Mouse (Mus musculus) MEL (cell line): ENCODE results near the gene Sh3rf1. TPM values are rescaled to one million over a fixed set of nuclear protein-coding genes. Genes with fewer than 3 reads are reported as not detected.

Experiments
- DNase-seq: peaks from one replicate; pipeline ENCODE4 v3.0.0; 2011; ENCODE audit warnings: low read depth, low spot score
- H3K27ac ChIP-seq: 2 replicates; pipeline ENCODE4 v1.5.1; 2012; ENCODE audit warnings: low read depth, mild to moderate bottlenecking, control low read depth, low read length, moderate library complexity; ENCODE audit not compliant: control insufficient read depth
- H3K27me3 ChIP-seq, 2 experiments: fragments of 150-350 bp in 1 of 2; sonication (generic) in 1 of 2; 2 replicates each; pipeline ENCODE4 v1.6.1; 2012; ENCODE audit warnings: low read length in 2 of 2, mild to moderate bottlenecking in 2 of 2, improper control_type of control experiment in 1 of 2, moderate library complexity in 1 of 2; ENCODE audit not compliant: insufficient read depth in 2 of 2, control insufficient read depth in 1 of 2
- H3K36me3 ChIP-seq, 2 experiments: 2 replicates each; pipeline ENCODE4 v1.6.1; 2012 to 2014; ENCODE audit warnings: low read length in 2 of 2, improper control_type of control experiment in 1 of 2, inconsistent platforms in 1 of 2, mild to moderate bottlenecking in 1 of 2; ENCODE audit not compliant: insufficient read depth in 2 of 2, control insufficient read depth in 1 of 2
- H3K4me1 ChIP-seq, 2 experiments: fragments of 150-350 bp in 1 of 2; sonication (generic) in 1 of 2; 2 replicates each; pipeline ENCODE4 v1.6.1; 2012; ENCODE audit warnings: low read length in 2 of 2, improper control_type of control experiment in 1 of 2, mild to moderate bottlenecking in 1 of 2; ENCODE audit not compliant: insufficient read depth in 2 of 2, control insufficient read depth in 1 of 2
- H3K4me3 ChIP-seq, 2 experiments: fragments of 150-350 bp in 1 of 2; sonication (generic) in 1 of 2; 2 replicates each; pipeline ENCODE4 v1.5.1; 2012; ENCODE audit warnings: low read depth in 2 of 2, low read length in 2 of 2, mild to moderate bottlenecking in 2 of 2, moderate library complexity in 2 of 2, control low read depth in 1 of 2, improper control_type of control experiment in 1 of 2; ENCODE audit not compliant: control insufficient read depth in 1 of 2, insufficient read depth in 1 of 2
- H3K79me2 ChIP-seq: 2 replicates; pipeline ENCODE4 v1.6.1; 2012; ENCODE audit warnings: mild to moderate bottlenecking, low read length, moderate library complexity; ENCODE audit not compliant: control insufficient read depth, poor library complexity, insufficient read depth
- H3K9ac ChIP-seq: 2 replicates; pipeline ENCODE4 v1.6.1; 2012; ENCODE audit warnings: low read depth, mild to moderate bottlenecking, control low read depth, low read length, moderate library complexity; ENCODE audit not compliant: control insufficient read depth, poor library complexity, severe bottlenecking
- H3K9me3 ChIP-seq: fragments of 150-350 bp; sonication (generic); replicated peaks from 2 replicates; pipeline ENCODE4 v1.6.1; 2012; ENCODE audit warnings: mild to moderate bottlenecking, low read length, improper control_type of control experiment, moderate library complexity; ENCODE audit not compliant: insufficient read depth
- BHLHE40 ChIP-seq: IDR thresholded peaks from 2 replicates; pipeline ENCODE4 v1.6.1; 2012; ENCODE audit warnings: low read depth, mild to moderate bottlenecking, inconsistent platforms, low read length, improper control_type of control experiment, borderline replicate concordance
- CHD1 ChIP-seq: IDR thresholded peaks from 2 replicates; pipeline ENCODE4 v1.6.1; 2012; ENCODE audit warnings: low read depth, mild to moderate bottlenecking, inconsistent platforms, low read length, improper control_type of control experiment
- CHD2 ChIP-seq: IDR thresholded peaks from 2 replicates; pipeline ENCODE4 v1.6.1; 2011; ENCODE audit warnings: low read length, improper control_type of control experiment
- CTCF ChIP-seq, 3 experiments: IDR thresholded peaks in 2 of 3; conservative IDR thresholded peaks in 1 of 3; 2 replicates each; pipeline ENCODE4 v1.5.1; 2011 to 2012; ENCODE audit warnings: low read length in 3 of 3, low read depth in 2 of 3, mild to moderate bottlenecking in 2 of 3, improper control_type of control experiment in 1 of 3, inconsistent platforms in 1 of 3, mixed read lengths in 1 of 3, moderate library complexity in 1 of 3; ENCODE audit not compliant: control insufficient read depth in 1 of 3, insufficient read depth in 1 of 3, poor library complexity in 1 of 3, severe bottlenecking in 1 of 3
- E2F4 ChIP-seq: IDR thresholded peaks from 2 replicates; pipeline ENCODE4 v1.6.1; 2011; ENCODE audit warnings: low read depth, low read length, improper control_type of control experiment, borderline replicate concordance
- ELF1 ChIP-seq: IDR thresholded peaks from 2 replicates; pipeline ENCODE4 v1.6.1; 2014; ENCODE audit warnings: low read depth, mild to moderate bottlenecking, inconsistent platforms, low read length, improper control_type of control experiment, moderate library complexity
- EP300 ChIP-seq, 2 experiments: IDR thresholded peaks; 2 replicates each; pipeline ENCODE4 v1.6.1; 2011; ENCODE audit warnings: improper control_type of control experiment in 2 of 2, low read length in 2 of 2, low read depth in 1 of 2, mild to moderate bottlenecking in 1 of 2
- GABPA ChIP-seq: IDR thresholded peaks from 2 replicates; pipeline ENCODE4 v1.6.1; 2012; ENCODE audit warnings: low read depth, mild to moderate bottlenecking, inconsistent platforms, low read length, improper control_type of control experiment, moderate library complexity
- GATA1 ChIP-seq: IDR thresholded peaks from 2 replicates; pipeline ENCODE4 v1.6.1; 2011; ENCODE audit warnings: low read depth, low read length, improper control_type of control experiment
- JUND ChIP-seq: IDR thresholded peaks from 2 replicates; pipeline ENCODE4 v1.6.1; 2011; ENCODE audit warnings: low read depth, mild to moderate bottlenecking, improper control_type of control experiment, low read length
- MAFK ChIP-seq: IDR thresholded peaks from 2 replicates; pipeline ENCODE4 v1.6.1; 2011; ENCODE audit warnings: low read depth, mild to moderate bottlenecking, low read length, improper control_type of control experiment, borderline replicate concordance
- MAX ChIP-seq: IDR thresholded peaks from 2 replicates; pipeline ENCODE4 v1.6.1; 2011; ENCODE audit warnings: low read length, improper control_type of control experiment
- MEF2A ChIP-seq: IDR thresholded peaks from 2 replicates; pipeline ENCODE4 v1.6.1; 2014; ENCODE audit warnings: low read depth, mild to moderate bottlenecking, inconsistent platforms, low read length, improper control_type of control experiment; ENCODE audit not compliant: poor library complexity, insufficient replicate concordance, severe bottlenecking; ENCODE audit errors: extremely low read depth
- MXI1 ChIP-seq: IDR thresholded peaks from 2 replicates; pipeline ENCODE4 v1.6.1; 2011; ENCODE audit warnings: mild to moderate bottlenecking, low read depth, low read length, improper control_type of control experiment
- MYC ChIP-seq: IDR thresholded peaks from 2 replicates; pipeline ENCODE4 v1.6.1; 2011; ENCODE audit warnings: low read depth, mild to moderate bottlenecking, low read length, improper control_type of control experiment, moderate library complexity
- NELFE ChIP-seq: IDR thresholded peaks from 2 replicates; pipeline ENCODE4 v1.6.1; 2011; ENCODE audit warnings: low read depth, low read length, improper control_type of control experiment
- POLR2A ChIP-seq, 2 experiments: IDR thresholded peaks; 2 replicates each; pipeline ENCODE4 v1.6.1; 2011 to 2012; ENCODE audit warnings: low read length in 2 of 2, mild to moderate bottlenecking in 2 of 2, control low read depth in 1 of 2, improper control_type of control experiment in 1 of 2, low read depth in 1 of 2, moderate library complexity in 1 of 2; ENCODE audit not compliant: control insufficient read depth in 1 of 2, insufficient read depth in 1 of 2, poor library complexity in 1 of 2
- POLR2AphosphoS2 ChIP-seq: IDR thresholded peaks from 2 replicates; pipeline ENCODE4 v1.6.1; 2011; ENCODE audit warnings: low read length, improper control_type of control experiment
- RAD21 ChIP-seq: IDR thresholded peaks from 2 replicates; pipeline ENCODE4 v1.6.1; 2011; ENCODE audit warnings: mild to moderate bottlenecking, low read depth, low read length, improper control_type of control experiment
- RCOR1 ChIP-seq: IDR thresholded peaks from 2 replicates; pipeline ENCODE4 v1.6.1; 2012; ENCODE audit warnings: low read depth, mild to moderate bottlenecking, inconsistent platforms, low read length, improper control_type of control experiment
- SIN3A ChIP-seq: IDR thresholded peaks from 2 replicates; pipeline ENCODE4 v1.6.1; 2012; ENCODE audit warnings: low read length, improper control_type of control experiment, inconsistent platforms
- TAL1 ChIP-seq: IDR thresholded peaks from 2 replicates; pipeline ENCODE4 v1.6.1; 2012; ENCODE audit warnings: mild to moderate bottlenecking, inconsistent platforms, low read length, moderate library complexity, mixed read lengths
- TBP ChIP-seq: IDR thresholded peaks from 2 replicates; pipeline ENCODE4 v1.8.0; 2011; ENCODE audit warnings: low read depth, low read length, improper control_type of control experiment
- TCF12 ChIP-seq: IDR thresholded peaks from 2 replicates; pipeline ENCODE4 v1.6.1; 2014; ENCODE audit warnings: low read depth, mild to moderate bottlenecking, inconsistent platforms, low read length, improper control_type of control experiment, moderate library complexity
- UBTF ChIP-seq: IDR thresholded peaks from 2 replicates; pipeline ENCODE4 v1.6.1; 2012; ENCODE audit warnings: low read depth, mild to moderate bottlenecking, inconsistent platforms, low read length, improper control_type of control experiment, moderate library complexity, borderline replicate concordance; ENCODE audit not compliant: insufficient read depth
- USF1 ChIP-seq: IDR thresholded peaks from 2 replicates; pipeline ENCODE4 v1.6.1; 2014; ENCODE audit warnings: low read depth, mild to moderate bottlenecking, inconsistent platforms, low read length, improper control_type of control experiment, moderate library complexity
- USF2 ChIP-seq, 2 experiments: IDR thresholded peaks; 2 replicates each; pipeline ENCODE4 v1.6.1; 2011 to 2012; ENCODE audit warnings: improper control_type of control experiment in 2 of 2, low read length in 2 of 2, borderline replicate concordance in 1 of 2, inconsistent platforms in 1 of 2, low read depth in 1 of 2, mild to moderate bottlenecking in 1 of 2; ENCODE audit not compliant: insufficient read depth in 1 of 2
- ZKSCAN1 ChIP-seq: IDR thresholded peaks from 2 replicates; pipeline ENCODE4 v1.6.1; 2012; ENCODE audit warnings: low read depth, mild to moderate bottlenecking, inconsistent platforms, low read length, improper control_type of control experiment, moderate library complexity
- ZNF384 ChIP-seq: IDR thresholded peaks from 2 replicates; pipeline ENCODE4 v1.6.1; 2012; ENCODE audit warnings: low read depth, mild to moderate bottlenecking, inconsistent platforms, low read length, improper control_type of control experiment
- polyA plus RNA-seq, 2 experiments: library from polyadenylated mRNA; stranded (reverse) in 1 of 2; unstranded in 1 of 2; fragments of >175 nt in 1 of 2; fragments of >200 nt in 1 of 2; gene quantifications; 2 replicates each; pipeline versions ENCODE4 v1.2.1 to v1.2.4; 2012; ENCODE audit warnings: low replicate concordance in 2 of 2, low read depth in 1 of 2; ENCODE audit not compliant: insufficient read length in 2 of 2, insufficient read depth in 1 of 2, missing spikeins in 1 of 2
- total RNA-seq: library from RNA; depleted of rRNA; stranded (reverse); fragments of 300-350 nt; gene quantifications from 2 replicates; pipeline ENCODE4 v1.2.3, GENCODE M21; 2012

Sh3rf1 gene
- total and polyA plus RNA-seq, 3 experiments = 1.5 to 5.9 TPM; not detected in 1

GRCm38 (mm10) chr8:61228678-61229077, 5.0 kb downstream of the Sh3rf1 start:
- H3K36me3 ChIP-seq = peaks cover 0 to 4% of the 10 kb centered on the region in 2 experiments; a peak in 1 of 4 replicates
- H3K27ac ChIP-seq = no peak overlapping the region
- TF ChIP-seq SIN3A = no peak
- no peak for TF ChIP-seq TCF12
- no peak for TF ChIP-seq UBTF
- TF ChIP-seq USF2 (IDR thresholded peaks at IDR 0.05; ENCODE audit: borderline replicate concordance in 1 of 2, insufficient read depth in 1 of 2, low read depth in 1 of 2, low read length in 2 of 2) = no peak
- no peak for TF ChIP-seq MAFK
- TF ChIP-seq POLR2AphosphoS2 = no peak
- TF ChIP-seq MEF2A = no peak
- TF ChIP-seq CHD2 = no peak
- TF ChIP-seq BHLHE40 = no peak
- no peak for TF ChIP-seq GATA1
- no peak for TF ChIP-seq POLR2A (IDR thresholded peaks at IDR 0.05; ENCODE audit: control insufficient read depth in 1 of 2, insufficient read depth in 1 of 2, low read depth in 1 of 2, low read length in 2 of 2, poor library complexity in 1 of 2)
- TF ChIP-seq MXI1 = no peak
- no peak for TF ChIP-seq JUND
- no peak for TF ChIP-seq EP300 (IDR thresholded peaks at IDR 0.05; ENCODE audit: low read depth in 1 of 2, low read length in 2 of 2)
- TF ChIP-seq ZKSCAN1 = no peak
- TF ChIP-seq E2F4 = no peak
- H3K9me3 ChIP-seq = no peaks in the 10 kb centered on the region
- DNase-seq = no peak
- H3K27me3 ChIP-seq = no peaks in the 10 kb centered on the region
- H3K9ac ChIP-seq = no peak overlapping the region
- no peaks in the 10 kb centered on the region for H3K4me1 ChIP-seq
- H3K4me3 ChIP-seq = no peak overlapping the region
- H3K79me2 ChIP-seq = peaks cover 3% of the 10 kb centered on the region

DNA sequence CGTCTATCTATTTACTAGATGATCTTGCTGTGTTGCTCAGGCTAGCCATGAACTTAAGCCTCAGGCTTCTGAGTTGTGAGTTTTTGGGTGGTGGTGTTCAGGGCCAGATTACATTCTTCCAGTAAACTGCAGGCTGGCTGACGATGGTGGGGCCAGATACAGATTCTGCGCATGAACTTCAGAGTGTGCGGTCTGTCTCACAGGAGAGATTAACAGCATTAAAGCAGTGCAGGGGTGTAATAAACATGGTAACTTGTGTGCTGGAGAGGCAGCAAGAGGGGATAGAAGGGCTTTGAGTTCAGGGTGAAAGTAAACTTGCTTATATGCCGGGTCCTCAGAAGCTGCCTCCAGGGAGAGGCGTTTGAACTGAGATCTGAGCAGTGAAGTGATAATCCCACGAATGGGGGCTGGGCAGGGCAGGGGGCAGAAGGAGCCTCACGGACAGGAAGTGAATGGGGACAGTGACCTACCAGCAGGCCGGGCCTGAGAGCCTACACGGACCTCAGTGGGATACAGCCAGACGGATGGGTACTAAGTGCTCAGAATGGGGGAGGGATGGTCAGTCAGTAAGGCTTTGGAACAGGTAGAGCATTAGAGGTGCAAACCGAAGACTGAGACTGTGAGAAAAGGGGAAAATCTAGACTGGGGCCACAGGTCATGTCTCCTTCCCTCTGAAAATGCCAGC, 6.0 kb downstream of the Sh3rf1 start:
- H3K4me3 ChIP-seq = no peak overlapping the region
- no peak overlapping the region for H3K9ac ChIP-seq
- no peak for TF ChIP-seq ELF1
- no peak for TF ChIP-seq ZNF384
- no peak for TF ChIP-seq RCOR1
- no peak for TF ChIP-seq MAX
- TF ChIP-seq TBP = no peak
- TF ChIP-seq GABPA = no peak
- TF ChIP-seq RAD21 = no peak
- TF ChIP-seq CHD2 = no peak
- TF ChIP-seq CHD1 = no peak
- TF ChIP-seq USF1 = no peak
- TF ChIP-seq SIN3A = no peak
- no peak for TF ChIP-seq TAL1
- no peak for TF ChIP-seq MAFK
- TF ChIP-seq MYC = no peak
- no peak for TF ChIP-seq USF2 (IDR thresholded peaks at IDR 0.05; ENCODE audit: borderline replicate concordance in 1 of 2, insufficient read depth in 1 of 2, low read depth in 1 of 2, low read length in 2 of 2)
- TF ChIP-seq MEF2A = no peak
- TF ChIP-seq CTCF (IDR thresholded peaks at IDR 0.05 in 2 of 3, conservative IDR thresholded peaks at IDR 0.05 in 1 of 3; ENCODE audit: control insufficient read depth in 1 of 3, insufficient read depth in 1 of 3, low read depth in 2 of 3, low read length in 3 of 3, poor library complexity in 1 of 3, severe bottlenecking in 1 of 3) = no peak
- no peak for TF ChIP-seq BHLHE40
- no peak for TF ChIP-seq NELFE
- no peaks in the 10 kb centered on the region; the same call in 1 of the 2 replicates for H3K79me2 ChIP-seq
- DNase-seq = no peak
- H3K9me3 ChIP-seq = no peaks in the 10 kb centered on the region
- no peak overlapping the region for H3K27ac ChIP-seq
- no peaks in the 10 kb centered on the region for H3K4me1 ChIP-seq
- no peaks in the 10 kb centered on the region for H3K27me3 ChIP-seq
- H3K36me3 ChIP-seq = peaks cover 0 to 4% of the 10 kb centered on the region in 2 experiments; a peak in 1 of 4 replicates
